Mouse (Mus musculus): Measurements from ENCODE around the gene Rabgap1.
"Not testable (repeated sequence)": the region's sequence is repeated elsewhere in the genome, so short reads cannot be mapped to it uniquely, and the experiment has no call there.

The Rabgap1 gene

DNA sequence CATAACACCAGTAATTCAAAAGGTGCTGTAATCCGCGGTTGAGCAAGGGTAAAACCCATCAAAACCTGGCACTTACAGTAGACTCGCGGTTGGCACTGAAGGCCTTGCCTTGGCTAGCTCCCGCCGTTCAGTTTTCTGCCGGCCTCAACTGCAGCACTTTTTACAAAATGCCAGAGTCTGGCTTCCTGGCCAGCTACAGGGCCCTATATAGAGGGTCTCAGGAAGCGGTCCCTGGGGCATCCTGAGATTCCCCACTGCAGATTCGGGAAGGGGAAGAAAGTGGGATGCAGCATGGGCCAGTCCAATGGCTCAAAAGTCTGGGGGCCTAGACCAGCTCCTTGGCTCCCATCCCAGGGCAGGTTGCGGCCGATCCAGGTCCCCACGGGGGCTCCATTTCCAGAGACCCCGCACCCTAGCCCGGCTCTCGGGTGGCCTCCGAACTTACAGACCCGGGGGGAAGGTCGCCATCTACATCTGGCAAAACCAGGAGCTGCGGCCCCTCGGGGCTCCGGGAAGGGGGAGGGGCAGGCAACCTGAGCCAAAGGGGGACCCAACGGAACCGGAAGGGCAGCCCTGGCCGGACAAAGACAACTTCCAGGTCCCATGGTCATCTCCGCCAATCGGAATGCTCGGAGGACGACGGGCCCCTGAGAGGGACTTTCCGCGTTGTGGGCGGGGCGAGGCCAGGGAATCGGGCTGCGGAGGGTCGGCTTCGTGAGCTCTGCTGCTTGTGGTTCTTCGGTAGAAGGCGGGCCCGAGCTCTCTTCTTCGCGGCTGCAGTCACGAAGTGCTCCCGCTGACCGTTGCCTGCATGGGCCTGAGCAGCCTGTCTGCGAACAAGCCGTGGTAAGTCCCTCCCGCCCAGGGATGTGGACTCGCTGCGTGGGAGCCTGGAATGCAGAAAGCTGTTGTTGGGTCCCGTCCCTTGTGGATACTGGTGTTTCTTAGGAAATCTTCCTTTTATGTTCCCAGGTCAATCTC, at the start of gene Rabgap1, which contains the start of the genes Zbtb26 and Zbtb6:
Gene Rabgap1 (plus strand): TSS at position 669 of the 981 bp plus-strand sequence.
Gene Zbtb26 (minus strand): TSS at position 525 of the 981 bp plus-strand sequence.
Gene Zbtb6 (minus strand): TSS at position 561 of the 981 bp plus-strand sequence.
- in situ Hi-C loops (cut with MboI, MseI) = loop anchor here in 1 of 2 experiments (10.0 kb wide), 1 partner anchor 1782 kb away; the partner anchor contains the start of gene Ppp6c

DNA sequence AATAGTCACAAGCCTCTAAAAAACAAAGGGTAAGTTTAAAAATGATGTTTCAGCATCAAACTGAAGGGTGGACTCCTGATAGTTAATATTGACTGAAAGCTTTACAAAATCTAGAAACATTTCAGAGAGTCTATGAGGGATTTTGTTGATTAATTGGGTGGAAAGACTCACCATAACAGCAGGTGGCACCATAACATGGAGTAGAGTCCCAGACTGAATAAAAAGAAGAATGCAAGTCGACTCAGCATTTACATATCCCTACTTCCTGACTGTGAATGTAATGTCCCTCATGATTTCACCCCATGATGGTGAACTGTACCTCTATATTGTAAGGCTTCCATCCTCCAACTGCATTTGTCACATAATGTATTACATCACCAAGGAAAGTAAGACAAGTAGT, 47.5 kb upstream of the Rabgap1 start:
- in situ Hi-C loops (cut with MboI, MseI) = no loop called here

DNA sequence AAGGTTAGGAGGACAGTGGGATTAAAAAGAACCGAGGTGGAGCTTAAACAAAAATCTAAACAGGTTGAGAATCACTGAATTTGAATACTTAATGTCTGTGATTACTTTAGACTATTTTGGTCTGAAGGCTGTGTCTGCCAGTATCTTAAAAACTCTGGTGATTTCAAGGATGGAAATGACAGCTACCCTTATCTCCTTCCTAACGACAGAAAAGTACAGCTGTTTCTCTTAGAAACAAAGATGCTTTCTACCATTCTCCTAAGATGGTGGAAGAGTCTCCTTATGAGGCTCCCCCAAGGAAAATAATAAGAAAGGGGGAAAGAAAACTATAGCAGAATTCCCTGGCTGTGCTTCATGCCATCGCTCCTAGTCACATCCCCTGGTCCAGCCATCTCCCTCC, 21.2 kb upstream of the Rabgap1 start:
- in situ Hi-C loops (cut with MboI, MseI) = loop anchor here in 1 of 2 experiments (10.0 kb wide), 1 partner anchor 1447 kb away; the partner anchor contains the start of gene Ttll11

DNA sequence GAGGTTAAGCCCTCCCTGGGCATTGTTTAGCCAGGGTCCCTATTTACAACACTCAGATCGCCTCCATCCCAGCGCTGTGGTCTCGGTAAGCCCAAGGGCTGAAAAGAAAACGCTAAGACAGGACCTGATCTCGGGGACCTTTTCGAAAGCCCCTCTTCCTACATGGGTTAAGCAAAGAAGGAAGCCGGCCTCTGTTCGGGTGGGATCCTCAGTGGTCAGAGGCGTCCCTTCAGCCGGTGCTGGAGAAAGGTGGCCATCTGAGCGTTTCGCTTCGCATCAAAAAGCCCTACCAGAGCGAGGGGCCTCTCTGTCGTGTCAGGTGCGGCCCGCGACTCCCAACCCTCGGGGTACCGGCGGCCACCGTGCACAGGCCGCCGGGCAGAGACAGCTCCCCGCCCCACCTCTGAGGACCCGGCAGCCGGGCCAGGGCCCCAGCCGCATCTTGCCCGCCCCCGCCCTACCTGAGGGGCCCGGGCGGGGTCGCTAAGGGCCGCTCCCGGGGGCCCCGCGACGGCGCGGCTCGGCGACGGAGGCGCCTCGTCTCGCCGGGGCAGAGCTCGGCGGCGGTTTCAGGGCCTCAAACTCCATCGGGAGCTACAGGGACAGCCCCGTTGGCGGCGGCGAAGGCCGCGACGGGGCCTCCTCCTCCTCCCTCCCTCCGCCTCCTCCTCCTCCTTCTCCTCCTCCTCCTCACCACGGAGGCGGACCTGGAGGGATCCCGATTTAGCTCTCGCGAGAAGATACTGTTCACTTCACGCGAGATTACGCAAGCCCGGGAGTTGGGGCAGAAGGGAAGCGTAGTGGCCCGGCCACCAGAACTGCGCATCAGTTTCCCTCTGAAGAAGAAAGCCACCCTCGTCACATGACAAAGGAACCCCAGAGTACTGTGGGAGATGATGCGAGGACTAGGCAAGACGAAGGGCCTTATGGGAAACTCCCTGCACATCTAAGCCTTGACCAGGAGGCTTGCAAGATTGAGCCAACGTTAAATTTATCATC, 20.5 kb upstream of the Rabgap1 start, which contains the start of gene Rc3h2:
Gene Rc3h2 (minus strand): TSS at position 598 of the 999 bp plus-strand sequence.
- in situ Hi-C loops (cut with MboI, MseI) = loop anchor here in 1 of 2 experiments (10.0 kb wide), 1 partner anchor 1448 kb away; the partner anchor contains the start of gene Ttll11

DNA sequence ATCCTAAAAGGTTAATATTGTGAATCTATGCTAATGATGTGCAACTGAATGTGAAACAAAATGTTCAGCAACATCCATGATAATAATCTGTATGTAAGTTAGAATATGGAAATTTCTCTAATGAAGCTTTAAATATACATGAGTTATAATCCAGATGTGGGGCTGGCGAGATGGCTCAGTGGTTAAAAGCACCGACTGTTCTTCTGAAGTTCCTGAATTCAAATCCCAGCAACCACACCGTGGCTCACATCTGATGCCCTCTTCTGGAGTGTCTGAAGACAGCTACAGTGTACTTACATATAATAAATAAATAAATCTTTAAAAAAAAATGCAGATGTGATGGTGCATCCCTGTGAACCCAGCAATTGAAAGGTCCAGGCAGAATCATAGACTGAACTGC, 19.4 kb upstream of the Rabgap1 start:
- in situ Hi-C loops (cut with MboI, MseI) = loop anchor here in 1 of 2 experiments (10.0 kb wide), 1 partner anchor 1449 kb away; the partner anchor contains the start of gene Ttll11

DNA sequence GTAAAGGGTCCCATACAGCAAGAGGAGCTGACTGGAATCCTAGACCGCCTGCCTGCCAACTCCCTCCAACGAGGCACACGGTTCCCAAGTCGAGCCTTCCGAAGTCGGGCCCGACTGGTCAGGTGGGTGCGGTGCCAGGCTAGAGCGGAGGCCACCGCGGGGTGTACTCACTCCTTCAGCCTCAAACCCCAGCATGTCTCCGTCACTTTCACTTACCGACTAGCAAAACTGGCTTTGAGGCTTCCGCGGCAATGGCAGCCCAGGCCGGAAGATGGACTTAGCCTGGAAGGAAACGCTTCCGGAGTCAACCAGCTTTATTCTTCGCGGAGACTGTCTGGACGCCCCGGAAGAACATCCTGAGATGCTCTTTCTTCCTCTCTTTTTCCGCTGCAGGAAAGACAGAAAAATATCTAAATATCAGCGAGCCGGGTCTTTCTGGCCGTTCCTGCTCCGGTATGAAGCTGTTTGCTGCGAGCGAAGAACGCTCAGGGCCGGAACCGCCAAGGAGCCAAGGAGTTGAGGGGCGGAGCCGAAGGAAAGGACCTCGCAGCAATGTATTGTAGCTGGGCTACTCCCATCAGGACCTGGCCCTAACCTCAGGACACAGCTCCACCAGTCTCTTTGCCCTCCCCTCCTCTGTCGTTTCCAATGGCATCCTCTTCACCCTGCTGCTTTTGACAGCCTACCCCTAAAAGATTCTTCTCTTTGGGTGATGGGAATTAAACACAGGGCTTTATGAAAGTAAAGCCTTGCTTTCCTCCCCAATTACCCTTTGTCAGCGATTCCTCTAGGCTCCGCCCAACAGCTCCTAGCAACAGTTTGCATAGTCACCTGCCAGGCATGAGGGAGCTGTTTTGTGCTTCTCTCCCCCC, 12.2 kb upstream of the Rabgap1 start:
- in situ Hi-C loops (cut with MboI, MseI) = no loop called here

DNA sequence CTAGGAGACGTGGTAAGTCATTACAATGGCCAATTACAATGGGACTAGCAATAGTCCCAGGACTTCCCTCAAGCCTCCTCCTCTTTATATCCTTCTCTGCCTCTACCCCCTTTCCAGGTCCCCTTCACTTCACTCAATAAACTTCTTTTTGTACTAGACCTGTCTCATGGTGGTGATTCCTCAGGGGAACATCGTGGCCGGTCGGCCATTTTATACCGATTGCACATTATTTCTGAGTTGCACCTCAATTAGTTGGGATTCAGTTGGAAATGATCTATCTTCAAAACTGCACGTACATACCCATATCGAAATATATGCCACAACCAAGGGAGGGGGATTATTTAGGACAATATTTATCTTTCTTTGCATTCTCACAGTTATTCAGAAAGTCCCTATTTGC, 11.5 kb upstream of the Rabgap1 start:
- in situ Hi-C loops (cut with MboI, MseI) = no loop called here

DNA sequence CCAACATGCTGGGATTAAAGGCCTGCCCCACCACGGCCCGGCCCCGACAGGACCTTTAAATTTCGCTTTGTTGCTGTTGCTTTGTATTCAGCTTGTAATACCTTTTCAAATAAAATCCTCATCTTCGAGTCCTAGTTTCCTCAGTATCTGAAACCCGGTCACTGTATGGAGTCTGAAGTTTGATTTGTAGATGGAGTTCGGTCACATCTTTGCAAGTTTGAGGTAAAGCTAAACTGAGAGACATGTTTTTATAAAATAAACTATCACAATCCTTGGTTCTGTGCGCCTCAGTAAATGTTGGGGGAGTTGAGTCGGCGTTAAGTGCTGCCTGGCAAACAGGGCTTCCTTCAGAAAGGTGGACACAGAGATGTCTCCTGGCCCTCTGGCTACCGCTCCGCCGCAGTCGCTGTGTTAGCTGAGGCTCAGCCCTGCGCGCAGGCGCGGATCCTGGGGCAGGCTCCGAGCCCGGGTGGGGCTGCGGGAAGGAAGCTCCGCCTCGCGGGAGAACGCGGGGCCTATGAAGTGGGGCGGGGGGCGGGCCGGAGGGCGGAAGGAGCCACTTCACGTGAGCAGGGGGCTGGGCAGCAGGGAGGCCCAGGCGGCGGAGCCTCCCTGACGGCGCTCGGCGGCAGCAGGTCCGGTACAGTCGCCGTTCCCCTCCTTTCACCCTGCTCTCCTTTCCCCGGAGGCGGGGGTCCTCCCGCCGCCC, 8.7 kb downstream of the Rabgap1 start:
- in situ Hi-C loops (cut with MboI, MseI) = loop anchor here in 1 of 2 experiments (10.0 kb wide), 1 partner anchor 1553 kb away; the partner anchor contains the start of genes Arpc5l and Rpl35

DNA sequence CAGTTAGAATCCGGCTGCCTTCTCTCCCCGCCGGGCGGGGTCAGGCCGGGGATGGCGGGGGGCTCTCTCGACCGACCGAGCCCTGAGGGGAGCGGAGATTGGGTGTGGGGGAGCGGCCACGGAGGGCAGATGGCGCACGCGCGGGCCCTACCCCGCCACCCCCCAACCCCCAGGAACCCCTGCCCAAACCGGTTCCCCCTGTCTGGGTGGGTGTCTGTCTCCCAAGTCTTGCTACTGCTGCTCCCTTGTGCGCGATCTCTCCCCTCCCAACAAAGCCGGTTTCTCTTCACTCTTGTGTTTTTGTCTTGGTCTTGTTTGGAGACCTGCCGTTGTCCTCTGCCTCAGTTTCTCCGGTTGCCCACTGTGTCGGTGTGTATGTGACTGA, 9.3 kb downstream of the Rabgap1 start:
- in situ Hi-C loops (cut with MboI, MseI) = loop anchor here in 1 of 2 experiments (10.0 kb wide), 1 partner anchor 1552 kb away; the partner anchor contains the start of genes Arpc5l and Rpl35

DNA sequence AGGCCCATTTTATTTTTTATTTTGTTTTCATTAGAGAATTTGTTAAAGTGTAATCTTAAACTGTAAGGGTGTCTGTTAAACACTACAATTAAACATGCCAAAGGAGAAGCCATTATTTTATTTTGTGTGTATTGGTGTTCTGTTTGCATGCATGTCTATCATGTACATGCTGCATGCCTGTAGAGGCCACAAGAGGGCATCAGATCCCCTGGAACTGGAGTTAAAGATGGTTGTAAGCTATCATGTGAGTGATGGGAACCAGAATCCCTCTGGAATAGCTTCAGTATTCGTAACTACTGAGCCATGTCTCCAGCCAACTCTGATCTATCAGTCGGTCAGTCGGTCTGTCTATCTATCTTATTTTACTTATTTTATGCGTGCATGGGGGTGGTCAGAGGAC, 17.6 kb downstream of the Rabgap1 start:
- in situ Hi-C loops (cut with MboI, MseI) = loop anchor here in 1 of 2 experiments (10.0 kb wide), 1 partner anchor 1404 kb away; no protein-coding TSS in a partner anchor

DNA sequence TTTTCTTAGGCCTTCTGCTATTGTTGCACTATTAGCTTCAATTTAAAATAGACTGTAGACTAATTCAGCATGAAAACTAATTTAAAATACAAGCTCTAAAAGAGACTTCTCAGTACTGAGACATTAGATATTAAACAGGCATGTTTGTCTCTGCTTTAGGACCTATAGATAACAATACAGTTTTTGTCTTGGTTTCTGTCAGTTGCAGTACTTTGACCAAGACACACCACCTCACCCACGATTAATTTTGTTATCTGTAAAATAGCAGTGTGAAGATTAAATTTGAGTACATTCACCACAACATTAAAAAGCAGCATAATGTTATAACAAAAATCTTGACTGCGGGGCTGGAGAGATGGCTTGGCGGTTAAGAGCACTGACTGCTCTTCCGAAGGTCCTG, 23.2 kb downstream of the Rabgap1 start:
- in situ Hi-C loops (cut with MboI, MseI) = loop anchor here in 1 of 2 experiments (10.0 kb wide), 1 partner anchor 1399 kb away; no protein-coding TSS in a partner anchor

DNA sequence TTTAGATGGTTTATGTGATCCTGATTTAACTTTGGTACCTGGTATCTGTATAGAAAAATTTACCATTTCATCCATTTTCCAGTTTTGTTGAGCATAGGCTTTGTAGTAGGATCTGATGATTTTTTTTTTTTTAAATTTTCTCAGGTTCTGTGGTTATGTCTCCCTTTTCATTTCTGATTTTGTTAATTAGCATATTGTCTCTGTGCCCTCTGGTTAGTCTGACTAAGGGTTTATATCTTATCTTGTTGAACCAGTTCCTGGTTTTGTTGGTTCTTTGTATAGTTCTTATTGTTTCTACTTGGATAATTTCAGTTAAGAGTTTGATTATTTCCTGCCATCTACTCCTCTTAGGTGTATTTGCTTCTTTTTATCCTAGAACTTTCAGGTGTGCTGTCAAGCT, 36.5 kb downstream of the Rabgap1 start:
- in situ Hi-C loops (cut with MboI, MseI) = no loop called here

DNA sequence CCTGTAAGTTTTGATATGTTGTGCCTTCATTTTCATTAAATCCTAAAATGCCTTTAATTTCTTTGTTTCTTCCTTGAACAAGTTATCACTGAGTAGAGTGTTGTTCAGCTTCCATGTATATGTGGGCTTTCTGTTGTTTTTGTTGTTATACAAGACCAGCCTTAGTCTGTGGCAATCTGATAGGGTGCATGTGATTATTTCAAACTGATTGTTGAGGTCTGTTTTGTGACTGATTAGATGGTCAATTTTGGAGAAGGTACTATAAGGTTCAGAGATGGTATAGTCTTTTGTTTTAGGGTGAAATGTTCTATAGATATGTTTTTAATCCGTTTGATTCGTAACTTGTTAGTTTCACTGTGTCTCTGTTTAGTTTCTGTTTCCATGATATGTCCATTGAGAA, 37.0 kb downstream of the Rabgap1 start:
- in situ Hi-C loops (cut with MboI, MseI) = loop anchor here in 1 of 2 experiments (10.0 kb wide), 1 partner anchor 95 kb away; no protein-coding TSS in a partner anchor

DNA sequence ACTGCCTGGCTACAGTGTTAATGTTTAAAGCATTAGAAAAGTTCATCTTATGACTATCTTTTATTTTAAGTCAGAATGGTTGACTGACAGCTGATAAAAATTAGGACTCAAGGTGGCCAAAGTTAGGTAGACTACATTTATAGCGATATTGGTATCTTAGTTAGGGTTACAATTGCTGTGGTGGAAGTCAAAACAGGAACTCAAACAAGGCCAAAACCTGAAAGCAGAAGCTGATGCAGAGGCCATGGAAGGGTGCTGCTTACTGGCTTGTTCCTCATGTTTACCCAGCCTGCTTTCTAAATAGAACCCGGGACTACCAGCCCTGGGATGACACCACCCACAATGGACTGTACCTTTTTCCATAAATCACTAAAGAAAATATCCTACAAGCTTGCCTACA, 41.1 kb downstream of the Rabgap1 start:
- in situ Hi-C loops (cut with MboI, MseI) = loop anchor here in 1 of 2 experiments (10.0 kb wide), 1 partner anchor 99 kb away; no protein-coding TSS in a partner anchor

DNA sequence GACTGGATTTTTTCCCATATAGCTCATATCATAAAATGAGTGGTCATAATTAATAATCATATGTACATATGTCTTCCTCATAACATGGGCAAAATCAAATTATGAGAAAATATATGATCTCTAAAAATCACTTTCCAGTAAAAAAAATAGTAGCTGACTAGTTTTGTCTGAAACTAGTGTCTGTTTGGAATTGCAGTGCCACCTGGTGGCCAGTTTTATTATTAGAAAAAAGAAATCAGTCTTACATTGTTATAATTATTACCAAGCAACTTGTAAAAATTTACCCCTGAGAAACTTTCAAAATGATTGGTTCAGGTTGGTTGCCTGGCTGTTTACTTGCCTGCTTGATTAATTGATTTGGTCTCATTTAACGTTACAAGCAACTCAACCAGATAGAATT, 42.3 kb downstream of the Rabgap1 start:
- in situ Hi-C loops (cut with MboI, MseI) = loop anchor here in 1 of 2 experiments (10.0 kb wide), 1 partner anchor 101 kb away; no protein-coding TSS in a partner anchor

DNA sequence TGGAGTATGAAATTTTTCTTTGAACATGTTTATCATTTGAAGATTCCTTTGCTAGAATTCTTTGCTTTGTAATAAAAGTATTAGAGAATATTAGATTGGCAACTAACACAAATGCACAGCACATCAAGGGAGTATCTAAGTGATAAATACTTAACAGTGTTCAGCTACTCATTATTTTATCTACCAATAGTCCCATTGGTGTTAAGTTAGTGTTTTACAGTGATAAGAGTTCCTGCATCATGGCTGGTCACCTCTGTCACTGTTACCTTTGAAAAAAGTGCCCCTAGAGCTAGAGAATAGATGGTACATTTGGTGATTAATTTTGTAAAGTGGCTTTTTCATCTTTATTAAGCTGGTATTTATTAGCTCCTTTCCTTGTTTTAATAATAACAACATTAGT, 43.3 kb downstream of the Rabgap1 start:
- in situ Hi-C loops (cut with MboI, MseI) = loop anchor here in 1 of 2 experiments (10.0 kb wide), 1 partner anchor 102 kb away; no protein-coding TSS in a partner anchor

DNA sequence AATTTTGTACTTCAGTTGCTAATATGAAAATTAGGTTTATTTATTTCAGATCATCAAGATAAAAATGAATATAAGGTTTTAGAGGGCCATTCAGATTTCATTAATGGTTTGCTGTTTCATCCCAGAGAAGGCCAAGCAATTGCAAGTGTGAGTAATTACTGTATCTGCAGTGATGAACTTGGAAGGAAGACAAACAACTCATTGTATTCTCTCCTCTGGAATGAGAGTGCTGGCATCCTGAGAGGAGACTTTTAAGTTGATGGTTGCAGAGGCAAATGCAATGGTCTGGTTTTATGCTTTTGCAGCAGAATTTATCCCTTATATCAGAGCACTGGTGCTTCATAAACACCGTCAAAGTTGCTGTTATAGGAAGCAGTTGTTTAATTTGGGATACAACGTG, 45.9 kb downstream of the Rabgap1 start:
- in situ Hi-C loops (cut with MboI, MseI) = loop anchor here in 1 of 2 experiments (10.0 kb wide), 1 partner anchor 104 kb away; no protein-coding TSS in a partner anchor

DNA sequence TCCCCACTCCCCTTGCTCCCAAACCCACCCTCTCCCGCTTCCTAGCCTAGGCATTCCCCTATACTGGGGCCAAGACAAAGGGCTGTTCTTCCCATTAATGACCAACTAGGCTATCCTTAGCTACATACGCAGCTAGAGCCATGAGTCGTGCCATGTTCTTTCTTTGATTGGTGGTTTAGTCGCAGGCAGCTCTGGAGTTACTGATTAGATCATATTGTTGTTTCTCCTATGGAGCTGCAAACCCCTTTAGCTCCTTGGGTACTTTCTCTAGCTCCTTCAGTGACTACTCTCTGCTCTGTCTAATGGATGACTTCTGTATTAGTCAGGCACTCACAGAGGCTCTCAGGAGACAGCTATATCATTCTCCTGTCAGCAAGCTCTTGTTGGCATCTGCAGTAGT, 54.2 kb downstream of the Rabgap1 start:
- in situ Hi-C loops (cut with MboI, MseI) = loop anchor here in 1 of 2 experiments (5.0 kb wide), 1 partner anchor 275 kb away; no protein-coding TSS in a partner anchor

DNA sequence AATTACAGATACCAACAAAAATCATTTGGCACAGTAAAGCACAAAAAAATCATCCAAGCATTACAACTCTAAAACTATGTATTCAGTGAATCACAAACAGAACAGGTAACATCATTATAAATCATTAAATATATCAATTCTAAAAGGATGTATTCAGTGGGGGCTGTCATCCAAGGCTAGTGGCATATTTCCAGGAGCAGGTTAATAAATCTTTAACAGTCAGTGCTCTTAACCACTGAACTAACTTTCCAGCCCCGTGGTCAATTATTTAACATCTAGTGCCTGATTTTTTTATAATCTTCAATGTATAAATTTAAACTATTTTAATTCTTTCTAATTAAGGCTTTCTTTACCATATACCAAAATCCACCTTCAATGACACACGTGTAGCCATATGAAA, 62.8 kb downstream of the Rabgap1 start:
- in situ Hi-C loops (cut with MboI, MseI) = not testable (repeated sequence)

Measured in T-helper 17 cell (primary cell).